Mouse (Mus musculus) adipocyte (in vitro differentiated cells): ENCODE results near the gene Kbtbd12.

Source experiments
- DNase-seq: peaks from one replicate; pipeline ENCODE4 v3.0.0-alpha.2; 2016; ENCODE audit warnings: low spot score

The Kbtbd12 gene

GRCm38 (mm10) chr6:88499481-88500404 is 138.0 kb downstream of the Kbtbd12 start:
- no peak for DNase-seq
